Mouse (Mus musculus): ENCODE measurements at regions not wholly inside any gene's neighbourhood (a gene's known extent, or its start where the extent isn't known, plus 50 kb on each side); places are given as distances from the start of the nearest gene placed in this dataset.

- Histone ChIP-seq H3K27ac (ENCODE audit: insufficient read depth, low read depth, low read length, poor library complexity, severe bottlenecking) (no peak overlapping the region), H3K4me1 (ENCODE audit: control insufficient read depth in 2 of 2, insufficient read depth in 2 of 2, low read length in 2 of 2, poor library complexity in 1 of 2) (no peaks in the 10 kb centered on the region), H3K9ac (ENCODE audit: insufficient read depth, low read depth, low read length, poor library complexity, severe bottlenecking) (no peak overlapping the region), H3K36me3 (ENCODE audit: control insufficient read depth, insufficient read depth, low read length, poor library complexity, severe bottlenecking) (no peaks in the 10 kb centered on the region), H3K4me3 (ENCODE audit: insufficient read depth in 1 of 2, low read depth in 1 of 2, low read length in 2 of 2, poor library complexity in 1 of 2, severe bottlenecking in 1 of 2) (no peak overlapping the region), H3K9me3 (ENCODE audit: control insufficient read depth, insufficient read depth, low read depth, low read length) (no peaks in the 10 kb centered on the region)
- TF ChIP-seq MAFK (IDR thresholded peaks at IDR 0.05; ENCODE audit: insufficient read depth, low read depth, low read length), result no peak
- no peak for TF ChIP-seq ZNF384 (IDR thresholded peaks at IDR 0.05; ENCODE audit: low read depth, low read length)
- no peak for TF ChIP-seq HCFC1 (IDR thresholded peaks at IDR 0.05; ENCODE audit: borderline replicate concordance, insufficient read depth, low read length)
- no peak for TF ChIP-seq CHD2 (IDR thresholded peaks at IDR 0.05; ENCODE audit: low read depth, low read length)
- no peak for TF ChIP-seq ZC3H11A (IDR thresholded peaks at IDR 0.05; ENCODE audit: borderline replicate concordance, low read depth, low read length)
- in situ Hi-C loops (cut with MboI; ENCODE audit: low sequenced_read_pairs in 2 of 2, unreplicated experiment in 2 of 2), result loop anchor here (10.0 kb wide), 1 partner anchor 47 kb away; no protein-coding TSS in a partner anchor
- no peak for DNase-seq (ENCODE audit: low read depth, low spot score)
Measured at GRCm38 (mm10) chr8:29661616-29662015, 2214.1 kb downstream of the Poteg start.

GRCm38 (mm10) chr8:29675870-29676269 lies 2228.4 kb downstream of the Poteg start:
- in situ Hi-C loops (cut with MboI; ENCODE audit: low sequenced_read_pairs in 2 of 2, unreplicated experiment in 2 of 2), result no loop called here
- DNase-seq (ENCODE audit: low read depth, low spot score), result no peak
- Histone ChIP-seq H3K9me3 (ENCODE audit: control insufficient read depth, insufficient read depth, low read depth, low read length) (no peaks in the 10 kb centered on the region), H3K36me3 (ENCODE audit: control insufficient read depth, insufficient read depth, low read length, poor library complexity, severe bottlenecking) (no peaks in the 10 kb centered on the region), H3K27ac (ENCODE audit: insufficient read depth, low read depth, low read length, poor library complexity, severe bottlenecking) (no peak overlapping the region), H3K4me1 (ENCODE audit: control insufficient read depth in 2 of 2, insufficient read depth in 2 of 2, low read length in 2 of 2, poor library complexity in 1 of 2) (no peaks in the 10 kb centered on the region), H3K4me3 (ENCODE audit: insufficient read depth in 1 of 2, low read depth in 1 of 2, low read length in 2 of 2, poor library complexity in 1 of 2, severe bottlenecking in 1 of 2) (no peak overlapping the region), H3K9ac (ENCODE audit: insufficient read depth, low read depth, low read length, poor library complexity, severe bottlenecking) (no peak overlapping the region)
- TF ChIP-seq ZC3H11A (IDR thresholded peaks at IDR 0.05; ENCODE audit: borderline replicate concordance, low read depth, low read length) (no peak), ZNF384 (IDR thresholded peaks at IDR 0.05; ENCODE audit: low read depth, low read length) (no peak), HCFC1 (IDR thresholded peaks at IDR 0.05; ENCODE audit: borderline replicate concordance, insufficient read depth, low read length) (no peak), MAFK (IDR thresholded peaks at IDR 0.05; ENCODE audit: insufficient read depth, low read depth, low read length) (no peak), CHD2 (IDR thresholded peaks at IDR 0.05; ENCODE audit: low read depth, low read length) (no peak)

GRCm38 (mm10) chr8:29683340-29683739 lies 2235.9 kb downstream of the Poteg start:
- no peak for DNase-seq (ENCODE audit: low read depth, low spot score)
- Histone ChIP-seq H3K36me3 (ENCODE audit: control insufficient read depth, insufficient read depth, low read length, poor library complexity, severe bottlenecking) (no peaks in the 10 kb centered on the region), H3K27ac (ENCODE audit: insufficient read depth, low read depth, low read length, poor library complexity, severe bottlenecking) (no peak overlapping the region), H3K9me3 (ENCODE audit: control insufficient read depth, insufficient read depth, low read depth, low read length) (no peaks in the 10 kb centered on the region), H3K4me3 (ENCODE audit: insufficient read depth in 1 of 2, low read depth in 1 of 2, low read length in 2 of 2, poor library complexity in 1 of 2, severe bottlenecking in 1 of 2) (no peak overlapping the region), H3K4me1 (ENCODE audit: control insufficient read depth in 2 of 2, insufficient read depth in 2 of 2, low read length in 2 of 2, poor library complexity in 1 of 2) (no peaks in the 10 kb centered on the region), H3K9ac (ENCODE audit: insufficient read depth, low read depth, low read length, poor library complexity, severe bottlenecking) (no peak overlapping the region)
- TF ChIP-seq ZC3H11A (IDR thresholded peaks at IDR 0.05; ENCODE audit: borderline replicate concordance, low read depth, low read length) (no peak), HCFC1 (IDR thresholded peaks at IDR 0.05; ENCODE audit: borderline replicate concordance, insufficient read depth, low read length) (no peak), ZNF384 (IDR thresholded peaks at IDR 0.05; ENCODE audit: low read depth, low read length) (no peak), MAFK (IDR thresholded peaks at IDR 0.05; ENCODE audit: insufficient read depth, low read depth, low read length) (no peak), CHD2 (IDR thresholded peaks at IDR 0.05; ENCODE audit: low read depth, low read length) (no peak)
- in situ Hi-C loops (cut with MboI; ENCODE audit: low sequenced_read_pairs in 2 of 2, unreplicated experiment in 2 of 2), result no loop called here

GRCm38 (mm10) chr8:29686594-29686993 lies 2239.1 kb downstream of the Poteg start:
- Histone ChIP-seq H3K9me3 (ENCODE audit: control insufficient read depth, insufficient read depth, low read depth, low read length) (no peaks in the 10 kb centered on the region), H3K36me3 (ENCODE audit: control insufficient read depth, insufficient read depth, low read length, poor library complexity, severe bottlenecking) (no peaks in the 10 kb centered on the region), H3K27ac (ENCODE audit: insufficient read depth, low read depth, low read length, poor library complexity, severe bottlenecking) (no peak overlapping the region), H3K9ac (ENCODE audit: insufficient read depth, low read depth, low read length, poor library complexity, severe bottlenecking) (no peak overlapping the region), H3K4me1 (ENCODE audit: control insufficient read depth in 2 of 2, insufficient read depth in 2 of 2, low read length in 2 of 2, poor library complexity in 1 of 2) (no peaks in the 10 kb centered on the region), H3K4me3 (ENCODE audit: insufficient read depth in 1 of 2, low read depth in 1 of 2, low read length in 2 of 2, poor library complexity in 1 of 2, severe bottlenecking in 1 of 2) (no peak overlapping the region)
- no peak for DNase-seq (ENCODE audit: low read depth, low spot score)
- in situ Hi-C loops (cut with MboI; ENCODE audit: low sequenced_read_pairs in 2 of 2, unreplicated experiment in 2 of 2), result no loop called here
- TF ChIP-seq ZC3H11A (IDR thresholded peaks at IDR 0.05; ENCODE audit: borderline replicate concordance, low read depth, low read length), result no peak
- TF ChIP-seq MAFK (IDR thresholded peaks at IDR 0.05; ENCODE audit: insufficient read depth, low read depth, low read length), result no peak
- no peak for TF ChIP-seq HCFC1 (IDR thresholded peaks at IDR 0.05; ENCODE audit: borderline replicate concordance, insufficient read depth, low read length)
- TF ChIP-seq ZNF384 (IDR thresholded peaks at IDR 0.05; ENCODE audit: low read depth, low read length), result no peak
- TF ChIP-seq CHD2 (IDR thresholded peaks at IDR 0.05; ENCODE audit: low read depth, low read length), result no peak

- TF ChIP-seq ZC3H11A (IDR thresholded peaks at IDR 0.05; ENCODE audit: borderline replicate concordance, low read depth, low read length) (no peak), MAFK (IDR thresholded peaks at IDR 0.05; ENCODE audit: insufficient read depth, low read depth, low read length) (no peak), HCFC1 (IDR thresholded peaks at IDR 0.05; ENCODE audit: borderline replicate concordance, insufficient read depth, low read length) (no peak), CHD2 (IDR thresholded peaks at IDR 0.05; ENCODE audit: low read depth, low read length) (no peak)
Measured at GRCm38 (mm10) chr8:29695698-29696097, 2248.2 kb downstream of the Poteg start.

More at GRCm38 (mm10) chr8:29695698-29696097, 2248.2 kb downstream of the Poteg start:
- in situ Hi-C loops (cut with MboI; ENCODE audit: low sequenced_read_pairs in 2 of 2, unreplicated experiment in 2 of 2), result no loop called here
- Histone ChIP-seq H3K9ac (ENCODE audit: insufficient read depth, low read depth, low read length, poor library complexity, severe bottlenecking) (no peak overlapping the region), H3K9me3 (ENCODE audit: control insufficient read depth, insufficient read depth, low read depth, low read length) (no peaks in the 10 kb centered on the region), H3K27ac (ENCODE audit: insufficient read depth, low read depth, low read length, poor library complexity, severe bottlenecking) (no peak overlapping the region), H3K4me1 (ENCODE audit: control insufficient read depth in 2 of 2, insufficient read depth in 2 of 2, low read length in 2 of 2, poor library complexity in 1 of 2) (no peaks in the 10 kb centered on the region), H3K36me3 (ENCODE audit: control insufficient read depth, insufficient read depth, low read length, poor library complexity, severe bottlenecking) (no peaks in the 10 kb centered on the region), H3K4me3 (ENCODE audit: insufficient read depth in 1 of 2, low read depth in 1 of 2, low read length in 2 of 2, poor library complexity in 1 of 2, severe bottlenecking in 1 of 2) (no peak overlapping the region)
- no peak for DNase-seq (ENCODE audit: low read depth, low spot score)

Measured in ES-E14 (cell line).